Mouse (Mus musculus): ENCODE data around the gene Dgkb.
A peak's percentile ranks its signal among the peaks of the same experiment; 100 is the strongest.

Dgkb gene

GRCm38 (mm10) chr12:37996417-37996946, 179.0 kb downstream of the Dgkb start:
- DNase-seq (ENCODE audit: low read depth): no peak

DNA sequence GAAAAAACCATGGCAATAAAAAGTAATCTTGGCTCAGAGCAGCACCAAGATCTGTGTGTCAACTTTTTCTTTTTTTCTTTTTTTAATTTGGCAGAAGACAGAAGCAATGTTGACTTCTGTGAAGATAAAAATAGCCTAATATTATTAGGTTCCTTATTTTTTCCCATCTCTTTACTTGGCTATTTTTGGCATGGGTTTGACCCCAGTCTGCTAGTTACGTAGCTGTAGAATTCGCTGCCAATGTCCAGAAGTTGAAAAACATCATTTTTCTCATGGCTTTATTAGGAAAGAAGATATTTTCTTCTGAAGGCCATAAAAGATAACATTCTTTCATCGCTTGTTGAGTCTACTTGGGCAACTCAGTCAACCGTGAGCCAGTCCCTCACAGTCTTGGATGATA, 200.1 kb downstream of the Dgkb start:
- DNase-seq (ENCODE audit: low read depth): no peak

DNA sequence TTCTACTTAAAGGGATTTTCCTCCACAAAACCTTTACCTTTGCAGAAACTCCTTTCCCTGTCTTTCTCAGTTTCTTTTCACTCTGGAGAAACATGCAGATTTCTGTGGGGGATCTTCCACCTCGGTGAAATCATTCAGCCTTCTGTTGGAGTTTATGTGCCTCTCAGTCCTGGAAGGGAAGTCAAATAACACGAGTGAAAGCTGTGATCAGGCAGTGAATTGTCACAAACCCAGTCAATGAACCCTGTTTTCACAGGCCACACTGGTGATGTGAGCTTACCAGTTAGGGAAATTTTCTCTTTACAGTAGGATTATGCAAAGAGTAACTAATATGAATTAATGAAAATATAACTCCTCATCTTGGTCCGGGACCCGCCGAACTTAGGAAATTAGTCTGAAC, 229.7 kb downstream of the Dgkb start:
- DNase-seq (ENCODE audit: low read depth): no peak

- no peak for DNase-seq (ENCODE audit: low read depth)
Observed at GRCm38 (mm10) chr12:38088224-38088623, 270.7 kb downstream of the Dgkb start.

- DNase-seq (ENCODE audit: low read depth): no peak
Observed at GRCm38 (mm10) chr12:38111928-38112327, 294.4 kb downstream of the Dgkb start.

- DNase-seq (ENCODE audit: low read depth): no peak
Observed at GRCm38 (mm10) chr12:38114990-38115615, 297.6 kb downstream of the Dgkb start.

DNA sequence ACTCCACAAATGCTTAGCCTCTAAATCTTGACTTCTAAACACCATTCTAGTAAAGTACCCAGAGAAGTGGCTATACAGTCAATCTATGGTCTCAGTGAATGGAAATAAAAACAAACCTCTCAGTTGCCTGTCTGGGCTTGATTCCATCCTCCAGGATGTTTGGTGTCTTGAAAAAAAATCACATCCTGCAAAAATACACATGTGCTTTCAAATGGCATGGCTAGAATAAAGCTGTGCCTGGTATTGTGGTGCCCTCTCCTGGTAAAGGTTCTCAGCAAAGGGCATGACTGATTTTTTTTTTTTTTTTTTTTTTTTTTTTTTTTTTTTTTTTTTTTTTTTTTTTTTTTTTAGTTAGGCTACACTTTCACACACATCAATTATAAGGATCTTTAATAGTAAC, 306.0 kb downstream of the Dgkb start:
- no peak for DNase-seq (ENCODE audit: low read depth)

GRCm38 (mm10) chr12:38125297-38125696, 307.8 kb downstream of the Dgkb start:
- DNase-seq (ENCODE audit: low read depth): no peak

DNA sequence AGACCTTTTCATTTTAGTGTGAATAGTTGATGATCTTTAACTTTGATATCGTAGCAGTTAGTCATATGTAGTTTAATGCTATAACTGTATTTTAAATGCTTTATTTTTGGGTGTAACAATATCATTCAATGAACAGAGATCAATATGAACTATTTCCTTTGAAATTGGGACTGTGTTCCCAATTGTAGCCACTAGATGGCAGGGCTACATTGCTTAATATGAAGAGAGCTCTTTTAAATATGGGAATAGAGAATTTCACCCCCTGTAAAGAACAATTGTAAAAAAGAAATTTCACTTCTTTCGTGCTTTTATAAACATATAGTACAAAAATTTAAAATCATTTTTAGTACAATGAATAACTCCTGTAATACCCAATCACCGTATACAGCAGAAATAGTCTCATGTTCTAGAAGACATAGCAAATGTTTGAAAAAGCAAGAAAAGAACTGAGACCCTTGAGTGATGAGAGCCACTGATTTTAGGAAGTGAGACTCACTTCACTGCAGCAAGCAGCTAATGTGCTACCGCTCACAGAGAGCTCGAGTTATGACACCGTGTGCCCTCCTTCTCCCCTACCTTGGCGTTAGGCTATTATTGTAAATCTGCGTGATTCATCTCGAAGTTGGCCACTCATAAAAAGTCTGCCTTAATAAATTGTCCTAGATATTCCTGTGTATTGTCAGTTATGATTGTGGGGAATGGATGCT, 312.8 kb downstream of the Dgkb start:
- DNase-seq (ENCODE audit: low read depth): peak; percentile 33

DNA sequence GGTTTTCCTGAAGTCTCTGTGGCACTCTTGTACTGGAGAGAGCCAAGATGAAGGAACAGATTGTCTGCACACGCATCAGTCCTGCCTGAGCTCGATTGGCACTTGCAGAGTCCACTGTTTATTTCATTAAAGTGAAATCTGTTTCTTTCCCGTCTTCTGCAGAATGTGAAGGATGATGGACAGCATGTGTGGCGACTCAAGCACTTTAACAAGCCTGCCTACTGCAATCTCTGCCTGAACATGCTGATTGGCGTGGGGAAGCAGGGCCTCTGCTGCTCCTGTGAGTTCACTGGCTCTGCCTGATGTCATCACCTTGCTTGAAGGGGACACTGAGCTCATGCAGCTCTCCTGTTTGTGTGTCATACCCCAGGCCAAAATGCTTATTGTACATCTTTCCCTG, 318.9 kb downstream of the Dgkb start:
- DNase-seq (ENCODE audit: low read depth): no peak

- DNase-seq (ENCODE audit: low read depth): no peak
Observed at GRCm38 (mm10) chr12:38140039-38140438, 322.5 kb downstream of the Dgkb start.

DNA sequence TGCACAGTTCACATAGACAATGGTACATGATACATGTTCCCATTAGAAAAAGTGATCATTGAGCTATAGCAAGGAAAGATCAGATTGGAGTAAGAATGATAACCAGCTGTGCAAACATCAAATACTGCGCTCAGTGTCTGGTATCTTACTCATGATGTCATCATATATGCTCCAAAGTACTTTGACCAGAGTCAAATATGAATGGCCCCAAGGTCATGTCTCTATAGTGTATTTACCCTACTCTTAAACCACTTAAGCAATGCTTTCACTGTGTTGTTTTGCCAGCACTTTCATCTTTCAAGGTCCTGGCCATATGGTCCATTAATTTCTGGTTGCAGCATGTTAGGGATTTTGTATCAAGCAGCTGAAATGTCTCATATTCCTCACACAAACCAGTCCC, 415.1 kb downstream of the Dgkb start:
- DNase-seq (ENCODE audit: low read depth): no peak

DNA sequence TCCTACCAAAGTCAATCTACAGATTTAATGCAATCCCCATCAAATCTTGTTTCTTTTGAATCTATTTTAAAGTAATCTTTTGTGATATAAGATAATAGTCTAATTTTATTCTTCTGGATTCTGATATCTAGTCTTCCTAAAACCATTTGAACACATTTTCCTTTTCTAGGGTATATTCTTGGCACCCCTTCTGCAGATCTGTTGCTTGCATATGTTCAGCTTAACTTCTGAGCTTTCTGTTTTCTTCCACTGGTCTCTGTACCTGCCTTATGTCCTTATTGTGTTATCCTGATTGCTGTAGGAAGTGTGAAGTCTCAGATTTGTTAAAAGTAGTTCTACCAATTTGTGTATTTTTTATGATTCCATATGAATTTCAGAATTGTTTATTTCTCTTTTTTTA, 451.3 kb downstream of the Dgkb start:
- DNase-seq (ENCODE audit: low read depth): no peak

GRCm38 (mm10) chr12:38301497-38301896, 484.0 kb downstream of the Dgkb start:
- no peak for DNase-seq (ENCODE audit: low read depth)

- DNase-seq (ENCODE audit: low read depth): no peak
Observed at GRCm38 (mm10) chr12:38303841-38304240, 486.3 kb downstream of the Dgkb start.

DNA sequence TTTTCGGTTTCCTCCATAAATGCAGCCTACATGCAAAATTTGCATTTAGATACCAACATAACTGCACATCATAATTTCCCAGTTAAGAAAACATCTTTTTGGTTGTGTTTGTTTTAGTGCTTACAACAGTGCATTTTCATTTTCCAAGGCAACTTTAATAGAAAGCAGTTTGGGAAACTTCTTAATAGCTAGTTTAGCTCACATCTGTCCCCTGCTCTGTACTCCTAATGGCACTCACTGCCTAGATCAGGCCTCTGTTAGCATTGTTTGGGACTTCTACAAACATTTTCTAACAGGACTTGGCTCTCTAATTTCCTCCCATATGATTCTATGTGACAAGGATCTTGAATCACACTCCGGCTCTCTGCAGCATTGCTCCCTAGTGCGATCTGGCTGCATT, 486.7 kb downstream of the Dgkb start:
- no peak for DNase-seq (ENCODE audit: low read depth)

GRCm38 (mm10) chr12:38309885-38310284, 492.4 kb downstream of the Dgkb start:
- no peak for DNase-seq (ENCODE audit: low read depth)

- no peak for DNase-seq (ENCODE audit: low read depth)
Observed at GRCm38 (mm10) chr12:38327729-38328271, 510.3 kb downstream of the Dgkb start.

DNA sequence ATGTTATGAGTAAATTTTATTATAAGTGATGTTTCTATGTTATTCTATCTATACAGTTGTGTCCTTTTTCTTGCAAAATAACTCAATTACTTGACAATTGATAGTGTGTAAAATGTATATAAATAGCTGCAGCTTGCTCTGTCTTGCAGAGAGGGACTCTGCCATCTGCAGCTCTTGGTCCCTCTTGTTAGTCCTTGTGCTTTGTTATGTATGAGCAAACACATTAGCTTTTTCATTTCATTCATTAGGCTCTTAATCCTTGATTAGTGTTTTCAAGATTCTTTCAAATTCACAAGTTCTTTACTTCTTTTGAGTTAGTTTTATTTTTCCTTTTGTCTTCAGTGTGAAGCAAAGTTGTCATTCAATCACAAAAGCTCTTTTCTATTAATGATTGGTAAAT, 511.3 kb downstream of the Dgkb start:
- no peak for DNase-seq (ENCODE audit: low read depth)

GRCm38 (mm10) chr12:38342657-38343056, 525.1 kb downstream of the Dgkb start:
- peak; percentile 1 for DNase-seq (ENCODE audit: low read depth)

GRCm38 (mm10) chr12:38352481-38352880, 535.0 kb downstream of the Dgkb start:
- no peak for DNase-seq (ENCODE audit: low read depth)

GRCm38 (mm10) chr12:38356386-38356785, 538.9 kb downstream of the Dgkb start:
- no peak for DNase-seq (ENCODE audit: low read depth)

- no peak for DNase-seq (ENCODE audit: low read depth)
Observed at GRCm38 (mm10) chr12:38361491-38361890, 544.0 kb downstream of the Dgkb start.
